Mouse (Mus musculus) monocyte, adult 59 days (primary cell): ENCODE data around the gene Dlx2. TPM values are rescaled to one million over a fixed set of nuclear protein-coding genes. Genes with fewer than 3 reads are reported as not detected.

Experiments used
- total RNA-seq, 2 experiments: library from RNA; stranded (reverse); gene quantifications; one replicate each; pipeline ENCODE4 v1.2.4; 2023

Dlx2 gene
- total RNA-seq, result not detected

GRCm38 (mm10) chr2:71546640-71547071, at the start of gene Dlx2:
Dlx2 (minus strand) TSS chr2:71546754.

GRCm38 (mm10) chr2:71528014-71528713, 18.4 kb downstream of the Dlx2 start, which contains the start of gene Dlx1:
Dlx1 (plus strand) TSS chr2:71528113.

Other genes starting within 250 kb of the Dlx2 start
- gene Slc25a12, start 179.0 kb downstream of the Dlx2 start, total RNA-seq, result 10 to 100 TPM; 38.7 to 39.9 TPM
- 10 to 100 TPM; 24.6 to 26.0 TPM for gene Hat1, start 157.8 kb downstream of the Dlx2 start, total RNA-seq
- gene Metap1d, start 93.5 kb downstream of the Dlx2 start, total RNA-seq, result 10 to 100 TPM; 16.0 to 18.4 TPM
- not detected for gene Dlx1, start 18.6 kb downstream of the Dlx2 start, total RNA-seq
- 10 to 100 TPM in 1 of 2 experiments, 1 to 10 TPM in 1; 4.6 to 12.6 TPM for gene Itga6, start 198.9 kb upstream of the Dlx2 start, total RNA-seq